Mouse (Mus musculus) left cerebral cortex, adult 9 months (tissue): ENCODE results near the gene Tspan8.
A peak's percentile ranks its signal among the peaks of the same experiment; 100 is the strongest.
"Not testable (repeated sequence)": the region's sequence is repeated elsewhere in the genome, so short reads cannot be mapped to it uniquely, and the experiment has no call there.

Experiments used
- DNase-seq, 2 experiments: peaks; one replicate each; pipeline ENCODE4 v3.0.0; 2022; ENCODE audit warnings: low spot score in 2 of 2

The Tspan8 gene

DNA sequence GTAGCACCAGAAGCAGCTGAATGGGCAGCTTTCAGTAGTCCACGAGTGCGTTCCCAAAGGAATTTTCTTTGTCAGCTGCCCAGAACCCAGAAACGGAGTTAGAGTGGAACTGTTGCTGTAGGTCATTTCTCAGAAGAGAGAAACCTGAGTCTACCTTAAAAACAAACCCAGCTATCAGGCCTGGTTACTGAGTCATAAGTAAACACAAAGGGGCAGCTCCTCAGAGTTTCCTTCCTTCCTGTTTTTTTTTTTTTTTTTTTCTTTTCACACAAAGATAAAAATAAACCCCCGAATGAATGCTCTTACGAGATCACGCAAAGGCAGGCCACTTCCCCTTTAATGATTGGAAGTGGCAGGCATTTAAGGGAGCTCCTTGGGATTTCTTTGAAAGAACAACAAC, at the start of gene Tspan8:
Gene Tspan8 (plus strand): TSS at position 322 of the 400 bp plus-strand sequence.
- DNase-seq = no peak

- DNase-seq = no peak
Observed at GRCm38 (mm10) chr10:115770032-115770431, 46.6 kb upstream of the Tspan8 start.

- no peak for DNase-seq
Observed at GRCm38 (mm10) chr10:115774451-115774850, 42.2 kb upstream of the Tspan8 start.

- DNase-seq = peak in 1 of 2 experiments; percentile 13
Observed at GRCm38 (mm10) chr10:115775945-115776905, 40.4 kb upstream of the Tspan8 start.

DNA sequence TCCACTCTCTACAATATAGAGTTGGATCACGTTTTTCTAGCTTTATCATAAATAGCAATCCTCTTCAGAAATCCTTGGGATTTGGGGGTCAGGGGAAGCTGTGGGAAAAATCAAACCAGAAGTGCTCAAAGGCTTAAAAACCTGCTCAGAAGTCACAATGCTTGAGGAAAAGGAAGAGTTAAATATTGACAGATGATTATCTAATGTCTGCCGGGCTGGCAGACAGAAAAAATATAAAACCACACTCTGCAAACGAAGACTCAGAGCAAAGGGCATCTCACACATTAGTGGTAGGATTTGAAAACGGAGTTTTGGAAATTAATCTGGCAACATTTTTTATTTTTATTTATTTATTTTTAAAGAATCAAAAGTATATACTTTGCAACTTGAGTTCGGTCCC, 39.3 kb upstream of the Tspan8 start:
- DNase-seq = no peak

- DNase-seq = peak in 1 of 2 experiments; percentile 5
Observed at GRCm38 (mm10) chr10:115778624-115779023, 38.0 kb upstream of the Tspan8 start.

DNA sequence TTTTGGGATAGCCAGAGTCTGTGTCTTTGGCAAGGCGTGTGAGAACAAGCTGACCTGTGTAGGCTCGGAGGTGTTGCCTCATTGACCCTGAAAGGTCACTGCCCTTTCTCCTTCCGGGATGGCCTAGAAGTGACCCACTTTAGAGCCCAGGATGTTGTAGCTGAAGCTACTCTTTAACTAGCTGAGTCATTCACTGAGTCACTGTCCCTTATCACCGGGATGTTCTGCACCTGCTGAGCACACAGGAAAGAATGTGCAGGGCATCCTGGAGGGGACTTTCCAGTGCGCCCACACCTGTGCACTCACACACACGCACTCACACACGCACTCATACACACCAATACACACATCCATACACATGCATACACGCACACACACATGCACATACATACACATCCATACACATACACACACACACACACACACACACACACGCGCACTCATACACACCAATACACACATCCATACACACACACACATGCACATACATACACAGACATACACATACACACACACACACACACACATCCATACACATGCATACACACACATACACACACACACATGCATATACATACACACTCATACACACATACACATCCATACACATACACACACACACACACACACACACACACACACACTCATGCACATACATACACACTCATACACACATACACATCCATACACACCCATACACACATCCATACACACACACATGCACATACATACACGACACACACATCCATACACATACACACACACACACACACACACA, 36.2 kb upstream of the Tspan8 start:
- DNase-seq = no peak

DNA sequence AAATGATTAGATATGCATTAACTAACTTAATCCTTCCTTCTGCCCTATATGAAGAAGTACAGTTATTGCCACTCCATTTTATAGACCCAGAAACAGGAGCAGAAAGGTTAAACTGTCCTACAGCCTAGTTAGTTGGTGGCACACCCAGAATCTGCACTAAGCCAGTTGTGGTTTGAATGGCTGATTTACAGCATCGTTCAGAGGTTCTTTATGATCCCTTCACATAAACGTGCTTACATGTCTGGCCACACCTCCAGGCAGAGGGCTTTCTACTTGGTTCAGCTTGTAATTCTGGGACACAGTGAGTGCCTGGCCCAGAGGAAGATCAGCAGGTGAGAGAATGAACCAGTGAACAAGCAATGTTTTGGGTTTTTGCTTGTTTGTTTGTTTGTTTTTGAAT, 33.4 kb upstream of the Tspan8 start:
- no peak for DNase-seq

- DNase-seq = no peak
Observed at GRCm38 (mm10) chr10:115790788-115791187, 25.8 kb upstream of the Tspan8 start.

DNA sequence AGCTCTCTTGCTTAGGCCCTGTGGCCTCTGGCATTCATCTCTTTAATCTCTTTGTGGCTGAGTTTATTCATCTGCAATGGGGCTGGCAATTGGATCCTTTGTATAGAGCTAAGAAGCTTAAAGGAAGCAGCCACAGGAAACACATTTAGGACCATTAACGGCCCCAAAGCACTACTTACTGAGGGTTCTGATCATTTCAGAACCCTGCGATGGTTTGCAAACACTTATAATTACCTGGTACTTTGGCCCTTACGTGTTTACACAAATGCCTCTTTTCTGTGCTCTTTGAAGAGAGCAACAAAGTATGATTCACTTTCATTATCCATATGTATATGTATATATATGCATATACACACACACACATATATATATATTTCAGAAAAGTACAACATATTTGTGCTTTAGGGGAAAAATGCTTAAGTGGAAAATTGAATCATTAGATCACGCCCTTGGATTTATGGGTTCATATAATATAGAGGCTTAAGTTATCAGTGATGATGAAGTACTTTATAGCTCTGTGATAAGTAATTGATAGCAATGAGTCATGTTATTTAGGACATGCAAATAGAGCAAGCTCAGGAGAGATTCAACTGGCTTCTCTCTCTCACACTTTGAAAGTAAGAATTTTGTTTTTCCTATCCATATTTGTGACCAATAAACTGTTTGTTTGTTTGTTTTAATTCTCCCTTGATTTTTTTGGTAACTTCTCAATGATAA, 20.4 kb upstream of the Tspan8 start:
- no peak for DNase-seq

DNA sequence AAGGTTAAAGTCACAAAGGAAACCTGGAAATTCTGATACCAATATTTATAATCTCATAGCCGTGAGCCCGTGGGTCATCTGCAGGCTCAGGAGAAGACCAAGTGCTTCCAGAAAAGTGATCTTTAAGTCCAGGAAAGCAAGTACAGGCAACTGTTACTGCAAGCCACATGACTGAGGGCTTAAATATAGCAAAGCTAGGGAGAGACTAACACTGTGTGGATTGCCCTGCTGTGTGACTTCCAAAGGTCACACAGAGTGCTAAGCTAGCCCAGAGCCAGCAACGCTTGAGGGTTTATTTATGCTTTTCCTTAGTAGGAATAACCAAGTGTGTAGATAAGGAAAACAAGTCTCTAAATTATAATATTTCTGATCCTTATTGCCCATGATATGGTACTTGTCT, 15.2 kb upstream of the Tspan8 start:
- no peak for DNase-seq

- not testable (repeated sequence) for DNase-seq
Observed at GRCm38 (mm10) chr10:115803013-115803412, 13.6 kb upstream of the Tspan8 start.

DNA sequence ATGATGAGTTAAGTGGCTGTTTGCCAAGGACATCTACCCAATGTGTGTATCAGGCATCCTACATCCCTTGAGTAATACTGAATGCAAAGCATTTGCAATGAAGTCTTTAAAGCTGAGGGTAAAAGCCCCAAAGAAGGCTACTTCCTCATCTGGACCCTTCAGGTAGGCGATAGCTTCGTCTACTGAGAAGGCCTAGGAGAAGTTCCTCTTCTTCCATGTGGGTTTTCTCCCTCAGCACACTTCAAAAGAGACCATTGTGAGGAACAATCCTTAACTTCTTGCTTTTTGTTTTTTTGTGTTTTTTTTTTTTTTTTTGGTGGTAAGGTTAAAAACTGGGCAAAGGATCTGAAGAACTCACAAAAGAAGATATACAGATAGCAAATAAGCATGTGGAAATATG, 12.9 kb upstream of the Tspan8 start:
- no peak for DNase-seq

DNA sequence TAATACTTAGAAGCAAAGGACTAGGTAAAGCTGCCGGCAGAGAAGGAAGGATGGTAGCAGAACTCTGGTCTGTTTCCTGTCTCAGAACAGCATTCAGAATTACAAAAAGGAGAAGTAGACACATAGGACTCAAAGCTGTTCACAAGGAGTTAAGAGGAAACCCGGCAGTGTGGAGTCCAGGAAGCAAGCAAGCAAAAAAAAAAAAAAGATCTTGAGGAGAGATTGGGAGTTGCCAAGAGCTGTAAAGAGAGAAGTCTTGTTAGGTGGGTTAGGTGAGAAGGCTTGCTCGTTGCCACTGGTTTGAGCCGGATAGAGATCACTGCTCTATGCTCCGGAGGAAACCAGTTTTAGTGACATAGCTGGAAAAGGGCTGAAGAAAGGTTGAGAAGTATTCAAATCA, 10.6 kb upstream of the Tspan8 start:
- DNase-seq = no peak

- no peak for DNase-seq
Observed at GRCm38 (mm10) chr10:115809169-115809568, 7.5 kb upstream of the Tspan8 start.

DNA sequence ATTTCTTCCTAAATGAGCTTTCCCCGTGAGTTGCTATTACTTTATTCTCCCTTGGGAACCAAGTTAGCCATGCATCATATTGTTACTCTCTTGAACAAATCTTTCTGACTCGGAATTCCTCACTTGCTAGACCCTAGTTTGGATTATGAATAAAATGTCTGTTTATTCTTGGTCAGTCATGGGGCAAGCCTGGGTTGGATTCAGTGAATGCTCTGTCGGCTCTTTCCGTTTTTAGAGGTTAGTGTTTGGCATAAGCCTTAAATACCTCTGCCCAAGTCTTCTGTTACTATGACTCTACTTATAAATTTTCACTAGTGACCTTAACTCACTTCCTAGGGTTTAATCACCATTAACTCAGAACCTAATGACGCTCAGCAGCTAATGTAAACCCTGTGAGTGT, 5.1 kb upstream of the Tspan8 start:
- DNase-seq = no peak

DNA sequence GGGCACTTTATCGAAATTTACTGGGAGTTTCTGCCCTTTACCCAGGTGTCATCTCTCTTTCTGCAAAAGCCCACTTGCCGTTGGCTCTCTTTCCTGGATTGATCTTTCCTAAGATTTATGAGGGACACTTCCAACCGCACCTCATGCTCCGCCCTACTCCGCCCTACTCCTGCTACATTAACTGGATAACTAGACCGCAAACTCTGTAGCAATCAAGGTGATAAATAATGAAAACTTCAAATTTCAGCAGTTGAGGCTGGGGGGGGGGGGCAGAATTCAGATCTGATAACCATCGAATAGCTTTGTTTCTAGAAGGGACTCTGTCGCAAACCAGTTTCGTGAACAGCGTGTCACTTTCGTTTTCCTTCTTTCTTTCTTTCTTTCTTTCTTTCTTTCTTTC, 1.8 kb upstream of the Tspan8 start:
- no peak for DNase-seq

GRCm38 (mm10) chr10:115817056-115817724, 558 bp downstream of the Tspan8 start:
- DNase-seq = no peak

DNA sequence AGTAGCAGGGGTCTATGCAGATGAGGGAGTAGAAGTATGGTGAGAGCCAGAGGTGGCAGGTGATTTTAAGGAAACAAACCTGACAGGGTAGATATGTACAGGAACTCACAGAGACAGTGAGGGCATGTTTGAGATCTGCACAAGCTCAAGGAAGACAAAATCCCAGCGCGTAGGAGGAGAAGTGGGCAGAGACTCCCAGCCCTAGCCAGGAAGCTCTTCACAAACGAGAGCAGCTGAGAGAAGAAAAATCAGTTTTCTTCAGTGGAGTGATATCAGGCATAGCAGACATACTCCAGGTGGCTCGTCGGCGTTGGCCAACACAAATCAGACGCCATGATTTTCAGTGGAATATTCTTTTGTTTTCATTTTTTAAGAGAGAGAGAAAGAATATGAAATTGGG, 8.7 kb downstream of the Tspan8 start:
- no peak for DNase-seq

- DNase-seq = no peak
Observed at GRCm38 (mm10) chr10:115828872-115829271, 12.2 kb downstream of the Tspan8 start.

DNA sequence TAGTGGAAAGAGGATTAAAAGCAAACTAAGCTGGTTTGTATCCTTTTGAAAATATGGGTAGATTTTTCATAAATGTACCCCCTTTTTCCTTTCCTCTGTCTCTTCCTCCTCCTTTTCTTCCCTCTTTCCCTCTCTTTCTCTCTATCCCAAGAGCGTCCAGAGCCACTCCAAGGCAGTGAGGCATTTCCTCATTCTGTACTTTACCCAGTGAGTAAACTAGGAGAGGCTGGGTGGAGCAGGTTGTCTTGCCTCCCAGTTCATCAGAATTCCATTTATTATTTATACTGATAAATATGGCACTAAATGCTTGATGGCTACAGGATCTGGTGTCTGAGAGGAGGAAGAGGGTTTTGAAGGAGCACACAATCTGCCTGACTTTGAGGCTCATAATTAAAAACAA, 13.1 kb downstream of the Tspan8 start:
- no peak for DNase-seq

DNA sequence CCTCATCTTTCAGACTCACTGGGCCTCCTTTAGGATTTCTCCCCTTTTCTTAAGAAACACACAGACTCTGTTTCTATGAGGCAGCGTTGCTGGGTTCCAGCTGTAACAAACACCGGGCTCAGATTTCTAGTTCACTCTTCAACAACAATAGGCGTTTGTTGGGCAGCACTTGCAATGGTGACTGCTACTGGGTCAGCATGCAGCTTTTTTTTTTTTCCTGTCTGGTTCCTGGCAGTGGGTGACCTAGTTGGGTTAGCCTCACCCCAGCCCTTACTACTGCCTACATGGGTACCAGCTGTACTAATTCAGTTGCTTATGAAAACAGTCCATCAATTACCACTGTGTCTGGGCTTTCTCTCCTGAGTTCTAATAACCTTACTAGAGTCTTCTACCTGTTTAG, 14.1 kb downstream of the Tspan8 start:
- DNase-seq = no peak
